Mouse (Mus musculus): ENCODE measurements at regions not wholly inside any gene's neighbourhood (a gene's known extent, or its start where the extent isn't known, plus 50 kb on each side); places are given as distances from the start of the nearest gene placed in this dataset.

GRCm38 (mm10) chr15:62144776-62145564 is 1222.2 kb upstream of the A1bg start:
- TF ChIP-seq POLR2A (IDR thresholded peaks at IDR 0.05; ENCODE audit: insufficient read length, low read depth) (no peak), MYOD1 (IDR thresholded peaks at IDR 0.05; ENCODE audit: control insufficient read depth in 1 of 3, insufficient read length in 2 of 3, low read depth in 2 of 3) (peak in 1 of 3 experiments; percentile 4), MYOG (IDR thresholded peaks at IDR 0.05; ENCODE audit: control insufficient read depth in 1 of 3, insufficient read depth in 1 of 3, insufficient read length in 2 of 3, low read depth in 2 of 3) (no peak), SRF (IDR thresholded peaks at IDR 0.05; ENCODE audit: control insufficient read depth, insufficient read length, low read depth) (no peak)
